Mouse (Mus musculus) testis, postnatal 10 days (tissue): ENCODE results near the gene Tardbp.

Source experiments
- DNase-seq: peaks from one replicate; pipeline ENCODE4 v3.0.0; 2021; ENCODE audit warnings: low spot score

The Tardbp gene

GRCm38 (mm10) chr4:148626623-148627185, at the start of gene Tardbp:
TSS of gene Tardbp (minus strand) at chr4:148627019.
- DNase-seq: peak; percentile 99

- DNase-seq: no peak
Observed at GRCm38 (mm10) chr4:148676188-148676960, 49.6 kb upstream of the Tardbp start.

GRCm38 (mm10) chr4:148675043-148675442, 48.2 kb upstream of the Tardbp start:
- DNase-seq: peak; percentile 38

DNA sequence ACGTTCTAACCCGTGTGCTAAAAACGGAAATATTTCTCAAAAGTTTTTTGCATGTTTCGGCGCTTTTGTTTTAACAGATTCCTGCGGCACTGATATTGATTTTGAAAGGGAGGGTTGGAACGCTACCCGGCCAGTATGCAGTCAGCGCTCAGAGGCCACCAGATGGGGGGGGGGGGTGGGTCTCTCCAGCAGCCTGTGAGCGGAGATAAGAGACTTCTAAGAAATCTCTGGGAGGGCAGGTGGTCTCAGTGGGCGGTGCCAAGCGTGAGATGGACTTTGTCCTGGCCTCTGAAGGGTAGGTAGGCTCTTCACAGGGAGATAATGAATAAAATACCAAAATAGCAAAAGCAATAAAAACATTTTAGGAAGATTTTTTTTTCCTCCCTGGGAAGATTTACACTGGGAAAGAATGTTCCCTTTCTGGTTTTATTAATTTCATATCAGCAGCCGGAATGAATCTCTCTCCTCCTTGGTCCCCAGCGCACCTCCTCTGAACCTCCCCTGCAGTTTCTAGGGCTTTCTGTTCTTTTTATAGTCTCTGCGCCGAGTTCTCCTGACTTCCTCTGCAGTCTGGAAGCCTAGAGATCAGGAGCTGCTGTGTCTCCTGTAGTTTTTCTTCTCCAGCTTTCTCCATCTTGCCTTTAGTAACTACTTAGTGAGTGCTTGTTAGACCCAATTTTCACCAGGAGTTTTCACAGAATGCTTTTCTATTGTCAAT, 44.6 kb upstream of the Tardbp start:
- no peak for DNase-seq

DNA sequence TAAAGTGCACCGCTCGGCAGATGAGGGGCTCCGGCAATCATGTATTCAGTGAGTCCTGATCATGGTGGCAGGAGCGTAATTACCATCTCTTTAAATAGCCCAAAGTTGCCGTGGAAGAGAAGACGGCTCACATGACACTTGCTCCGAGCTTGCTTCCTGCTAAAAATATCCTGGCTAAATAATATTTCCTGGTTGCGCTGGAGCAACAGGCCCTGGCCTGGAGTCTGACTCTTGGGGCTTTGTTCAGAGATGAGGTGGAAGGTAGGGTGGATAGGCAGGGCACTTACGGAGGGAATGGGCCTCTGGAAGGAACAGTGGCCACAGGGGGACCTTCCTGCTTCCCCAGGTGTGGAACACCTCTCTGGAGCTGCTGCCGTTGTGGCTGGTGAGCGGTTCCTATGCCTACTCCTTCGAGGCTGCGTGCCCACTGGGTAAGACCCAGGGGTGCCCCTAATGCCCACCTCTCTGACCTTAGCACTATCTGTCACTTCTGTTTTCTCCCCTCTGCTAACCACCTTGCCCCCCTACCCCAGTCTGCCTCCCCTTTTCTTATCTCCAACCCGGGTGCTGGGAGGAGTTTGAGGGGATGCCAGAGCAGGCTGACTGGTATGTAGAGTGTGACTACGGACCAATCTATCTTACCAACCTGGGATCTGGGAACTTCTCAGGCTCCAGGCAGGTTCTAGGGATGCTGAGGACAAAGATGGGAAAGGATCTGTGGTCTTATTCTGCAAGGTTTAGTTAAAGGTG, 40.4 kb upstream of the Tardbp start:
- no peak for DNase-seq

- no peak for DNase-seq
Observed at GRCm38 (mm10) chr4:148664021-148664420, 37.2 kb upstream of the Tardbp start.

DNA sequence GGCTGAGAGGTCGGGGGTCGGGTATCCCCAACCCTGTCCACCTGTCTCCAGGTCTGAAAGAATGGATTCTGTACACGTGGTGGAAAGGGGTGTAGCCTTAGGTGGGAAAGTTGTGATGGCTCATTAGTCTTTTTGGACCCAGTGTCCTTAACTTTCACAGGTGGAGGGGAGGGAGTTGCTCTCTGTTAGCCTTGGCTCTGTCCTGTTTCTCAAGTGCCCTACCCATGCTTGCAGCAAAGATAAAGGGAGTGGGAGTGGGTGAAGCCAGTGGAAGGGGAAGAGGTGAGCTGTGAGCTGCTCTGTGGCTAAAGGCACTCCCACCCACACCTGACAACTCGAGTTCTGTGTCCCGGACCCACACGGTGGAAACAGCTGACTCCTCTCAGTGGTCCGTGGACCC, 36.5 kb upstream of the Tardbp start:
- no peak for DNase-seq

GRCm38 (mm10) chr4:148662168-148662965, 35.5 kb upstream of the Tardbp start:
- DNase-seq: peak; percentile 87

- no peak for DNase-seq
Observed at GRCm38 (mm10) chr4:148660174-148660573, 33.4 kb upstream of the Tardbp start.

GRCm38 (mm10) chr4:148657776-148658175, 31.0 kb upstream of the Tardbp start:
- no peak for DNase-seq

- DNase-seq: no peak
Observed at GRCm38 (mm10) chr4:148656691-148657258, 30.0 kb upstream of the Tardbp start.

DNA sequence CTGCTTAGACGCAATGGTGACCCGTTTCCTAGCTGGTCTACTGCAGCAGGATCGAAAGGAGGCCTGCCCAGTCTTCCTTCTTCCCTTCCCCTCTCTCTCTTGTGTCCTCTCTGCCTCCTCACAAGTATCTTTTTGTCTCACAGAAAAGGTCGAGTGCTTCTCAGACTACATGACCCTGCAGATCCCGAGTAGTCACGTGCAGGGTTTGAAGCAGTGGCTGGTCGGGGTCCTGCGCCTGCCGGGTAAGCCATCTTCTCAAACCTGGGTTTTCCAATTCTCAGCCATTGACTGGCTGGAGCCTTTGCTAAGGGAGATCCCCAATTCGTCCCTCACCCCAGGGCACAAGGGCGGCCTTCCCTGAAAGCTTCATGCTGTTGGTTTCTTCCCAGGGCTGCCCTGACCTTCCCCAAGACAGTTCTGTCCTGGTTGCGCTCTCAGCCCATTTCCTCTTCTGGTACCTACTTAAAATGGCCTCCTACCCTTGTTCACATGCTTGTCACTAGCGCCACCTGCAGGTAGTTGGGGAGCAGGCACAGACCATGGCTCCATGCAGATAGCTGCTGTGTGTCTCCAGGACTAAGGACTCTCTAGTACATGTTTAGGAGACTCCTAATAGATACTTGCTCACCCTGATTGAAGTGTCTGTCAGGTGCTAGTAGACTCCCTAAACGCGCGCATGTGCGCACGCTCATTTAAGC, 28.0 kb upstream of the Tardbp start:
- peak; percentile 69 for DNase-seq

GRCm38 (mm10) chr4:148651045-148651444, 24.2 kb upstream of the Tardbp start:
- DNase-seq: no peak

DNA sequence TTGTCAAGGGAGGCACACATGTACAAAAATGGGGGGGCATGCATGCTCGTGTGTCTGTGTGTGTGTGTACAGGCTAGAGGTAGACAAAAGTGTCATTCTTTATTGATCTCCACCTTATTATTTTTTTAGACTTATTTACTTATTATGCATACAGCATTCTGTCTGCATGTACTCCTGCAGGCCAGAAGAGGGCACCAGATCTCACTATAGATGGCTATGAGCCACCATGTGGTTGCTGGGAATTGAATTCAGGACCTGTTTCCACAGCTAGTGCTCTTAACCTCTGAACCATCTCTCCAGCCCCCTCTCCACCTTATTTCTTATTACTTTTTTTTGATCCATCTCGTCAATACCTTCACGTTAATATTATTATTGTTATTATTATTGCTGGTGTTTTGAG, 22.5 kb upstream of the Tardbp start:
- DNase-seq: no peak

DNA sequence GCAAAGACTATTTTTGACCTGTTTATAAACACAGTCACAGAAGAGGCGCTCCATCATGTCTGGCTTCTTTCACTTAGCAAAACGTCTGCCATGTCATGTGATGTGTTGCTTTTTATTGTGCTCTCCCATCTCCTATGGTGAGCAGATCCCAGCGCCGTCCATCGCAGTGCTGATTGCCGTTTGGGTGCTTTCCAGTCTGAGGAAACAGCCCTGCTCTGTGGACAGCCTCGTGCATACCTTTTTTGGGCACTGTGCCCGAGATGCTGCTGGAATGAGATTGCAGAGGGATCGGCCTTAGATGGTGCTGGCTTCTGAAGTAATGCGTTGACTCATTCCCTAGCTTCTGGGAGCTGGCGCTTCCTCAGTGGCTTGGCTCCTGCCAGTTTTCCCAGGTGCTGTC, 19.8 kb upstream of the Tardbp start:
- no peak for DNase-seq

DNA sequence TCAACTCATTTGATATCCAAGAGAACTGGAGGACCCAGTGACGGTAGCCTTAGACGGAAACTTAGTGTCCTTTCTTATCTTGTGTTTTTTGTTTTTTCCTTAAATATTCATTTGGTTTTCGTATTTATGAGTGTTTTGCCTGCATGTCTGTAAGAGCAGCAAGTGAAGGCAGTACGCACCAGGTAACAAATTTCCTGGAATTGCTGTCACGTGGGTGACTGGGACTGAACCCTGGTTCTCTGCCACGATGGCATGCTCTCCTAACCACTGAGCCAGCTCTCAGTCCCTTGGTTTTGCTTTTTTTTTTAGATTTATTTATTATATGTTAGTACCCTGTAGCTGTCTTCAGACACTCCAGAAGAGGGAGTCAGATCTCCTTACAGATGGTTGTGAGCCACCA, 18.1 kb upstream of the Tardbp start:
- DNase-seq: no peak

GRCm38 (mm10) chr4:148644157-148644511, 17.3 kb upstream of the Tardbp start:
- peak; percentile 84 for DNase-seq

DNA sequence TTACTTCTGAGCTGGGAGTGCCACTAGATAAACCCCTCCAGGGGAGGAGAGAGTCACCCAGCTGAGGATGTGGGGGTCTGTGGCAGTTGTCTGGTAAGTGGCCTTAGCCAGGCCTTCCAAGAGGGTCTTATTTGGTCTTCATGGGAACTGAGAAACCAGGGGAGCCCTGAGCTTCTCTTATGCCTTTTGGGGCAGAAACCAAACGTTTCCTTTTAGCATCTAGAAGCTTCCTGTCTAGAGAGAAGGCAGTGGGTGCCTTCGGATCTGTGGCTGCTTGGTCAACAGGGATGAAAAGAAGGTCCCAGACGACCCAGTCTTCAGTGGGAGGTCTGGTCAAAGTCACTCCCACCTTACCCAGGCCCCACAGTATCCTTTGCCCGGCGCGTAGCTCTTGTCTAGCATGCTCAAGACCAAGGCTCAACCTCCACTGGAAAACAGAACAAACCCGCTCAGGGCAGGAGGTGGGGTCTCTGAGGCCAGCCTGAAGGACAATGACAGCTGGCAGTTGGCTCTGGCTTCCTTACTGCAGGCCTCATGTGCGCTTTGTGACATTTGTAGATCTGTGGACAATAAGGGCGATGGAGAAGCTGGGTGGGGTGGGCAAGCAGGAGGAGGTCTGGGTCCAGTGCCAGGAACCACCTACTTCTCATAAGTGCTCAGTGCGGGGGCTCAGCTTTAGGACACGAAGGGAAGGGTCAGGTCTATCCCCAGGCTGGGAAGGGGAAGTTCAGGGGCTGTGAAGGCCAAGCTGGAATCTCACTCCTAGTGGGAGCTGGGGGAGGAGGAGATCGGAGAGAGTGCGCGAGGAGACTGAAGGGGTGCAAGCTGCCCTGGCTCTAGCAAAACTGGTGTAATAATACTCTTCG, 16.7 kb upstream of the Tardbp start, which contains the start of gene Gm572:
Gm572 (plus strand) TSS at position 27 of the 866 bp plus-strand sequence.
- DNase-seq: no peak

DNA sequence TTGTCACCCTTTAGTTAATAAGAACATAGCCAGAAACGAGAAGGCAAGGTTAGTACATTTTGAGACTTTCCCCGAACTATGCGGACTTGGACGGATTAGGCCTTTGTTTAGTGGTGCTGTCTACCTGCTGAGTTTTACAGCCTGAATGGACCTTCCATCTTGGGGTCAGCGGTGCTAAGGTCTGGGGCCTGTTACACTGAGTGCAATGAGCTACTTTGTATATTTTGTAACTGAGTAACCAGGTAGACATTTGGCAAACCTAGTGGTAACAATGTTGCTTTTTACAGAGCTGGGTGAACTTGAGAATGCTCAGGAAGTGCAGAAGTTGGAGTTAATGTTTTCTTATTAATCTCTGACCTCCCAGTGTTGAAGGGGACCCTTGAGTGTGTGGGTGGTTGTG, 14.3 kb upstream of the Tardbp start:
- no peak for DNase-seq

DNA sequence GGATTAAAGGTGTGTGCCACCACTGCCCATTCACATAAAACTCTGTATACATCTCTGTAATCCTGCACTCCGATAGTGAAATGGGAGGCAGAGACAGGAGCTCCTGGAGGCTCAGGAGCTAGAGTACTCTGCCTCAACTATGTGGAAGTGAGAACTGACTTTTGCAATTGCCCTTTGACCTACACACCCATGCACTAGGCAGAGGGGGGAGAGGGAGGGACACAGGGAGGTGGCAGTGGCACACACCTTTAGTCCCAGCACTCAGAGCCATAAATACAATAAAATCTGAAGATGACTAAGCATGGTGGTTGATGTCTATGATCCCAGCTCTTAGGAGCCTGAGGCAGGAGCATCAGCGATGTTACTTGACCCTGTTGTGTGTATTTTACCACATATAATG, 12.6 kb upstream of the Tardbp start:
- DNase-seq: no peak
